Mouse (Mus musculus) layer of hippocampus, postnatal 10 days (tissue): ENCODE data around the gene Epha4. TPM values are rescaled to one million over a fixed set of nuclear protein-coding genes. Genes with fewer than 3 reads are reported as not detected.

Experiments used
- DNase-seq, 2 experiments: peaks; one replicate each; pipeline ENCODE4 v3.0.0; 2021; ENCODE audit warnings: low spot score in 2 of 2
- total RNA-seq, 2 experiments: library from RNA; stranded (reverse); gene quantifications; 2 replicates each; pipeline ENCODE4 v1.2.3; 2021

Epha4 gene
- total RNA-seq, 2 experiments from 2014 or later: 303 to 317 TPM

- DNase-seq: no peak
These were observed 29.9 kb downstream of the Epha4 start for GRCm38 (mm10) chr1:77484766-77485596.

GRCm38 (mm10) chr1:77475808-77476413 is 39.0 kb downstream of the Epha4 start:
- no peak for DNase-seq

GRCm38 (mm10) chr1:77473446-77474376 is 41.2 kb downstream of the Epha4 start:
- no peak for DNase-seq

- no peak for DNase-seq
These were observed 42.3 kb downstream of the Epha4 start for GRCm38 (mm10) chr1:77472566-77472965.

- DNase-seq: no peak
These were observed 43.4 kb downstream of the Epha4 start for GRCm38 (mm10) chr1:77471447-77471846.

GRCm38 (mm10) chr1:77471037-77471436 is 43.9 kb downstream of the Epha4 start:
- no peak for DNase-seq

- no peak for DNase-seq
These were observed 46.1 kb downstream of the Epha4 start for GRCm38 (mm10) chr1:77468717-77469314.

GRCm38 (mm10) chr1:77465524-77465923 is 49.4 kb downstream of the Epha4 start:
- DNase-seq: no peak

GRCm38 (mm10) chr1:77464108-77464507 is 50.8 kb downstream of the Epha4 start:
- DNase-seq: no peak

GRCm38 (mm10) chr1:77461877-77462615 is 52.8 kb downstream of the Epha4 start:
- no peak for DNase-seq

- DNase-seq: no peak
These were observed 53.9 kb downstream of the Epha4 start for GRCm38 (mm10) chr1:77460831-77461629.

- DNase-seq: no peak
These were observed 56.0 kb downstream of the Epha4 start for GRCm38 (mm10) chr1:77458751-77459385.

GRCm38 (mm10) chr1:77457446-77457800 is 57.5 kb downstream of the Epha4 start:
- DNase-seq: no peak

- no peak for DNase-seq
These were observed 58.0 kb downstream of the Epha4 start for GRCm38 (mm10) chr1:77456695-77457445.

- DNase-seq: no peak
These were observed 61.1 kb downstream of the Epha4 start for GRCm38 (mm10) chr1:77453811-77454210.

GRCm38 (mm10) chr1:77452721-77453120 is 62.2 kb downstream of the Epha4 start:
- DNase-seq: no peak

- no peak for DNase-seq
These were observed 63.3 kb downstream of the Epha4 start for GRCm38 (mm10) chr1:77451541-77451940.

GRCm38 (mm10) chr1:77450201-77450600 is 64.7 kb downstream of the Epha4 start:
- DNase-seq: no peak
